Mouse (Mus musculus) kidney, adult 2 months (tissue): ENCODE measurements around the gene Gas2l2. TPM values are rescaled to one million over a fixed set of nuclear protein-coding genes. Genes with fewer than 3 reads are reported as not detected.
A peak's percentile ranks its signal among the peaks of the same experiment; 100 is the strongest.

ENCODE experiments used
- DNase-seq: peaks from one replicate; pipeline ENCODE4 v3.0.0; 2021
- H3K27ac ChIP-seq: fragments of 200-500 bp; 2 replicates; pipeline ENCODE4 v1.5.1; 2012; ENCODE audit warnings: low read depth, low read length, control low read depth, inconsistent platforms; ENCODE audit not compliant: insufficient read depth
- H3K27me3 ChIP-seq: fragments of 200-500 bp; replicated peaks from 2 replicates; pipeline ENCODE4 v1.6.1; 2012; ENCODE audit warnings: mild to moderate bottlenecking, moderate library complexity, low read length, inconsistent platforms; ENCODE audit not compliant: control insufficient read depth, insufficient read depth
- H3K36me3 ChIP-seq: fragments of 200-500 bp; 2 replicates; pipeline ENCODE4 v1.6.1; 2012; ENCODE audit warnings: mild to moderate bottlenecking, moderate library complexity, low read length, inconsistent platforms; ENCODE audit not compliant: control insufficient read depth, insufficient read depth
- H3K4me1 ChIP-seq: fragments of 200-500 bp; 2 replicates; pipeline ENCODE4 v1.6.1; 2011; ENCODE audit warnings: low read length; ENCODE audit not compliant: control insufficient read depth, insufficient read depth
- H3K4me3 ChIP-seq: fragments of 200-500 bp; 2 replicates; pipeline ENCODE4 v1.5.1; 2011; ENCODE audit warnings: mild to moderate bottlenecking, low read depth, low read length, control low read depth; ENCODE audit not compliant: insufficient read depth
- CTCF ChIP-seq: fragments of 200-500 bp; conservative IDR thresholded peaks from 2 replicates; pipeline ENCODE4 v1.5.1; 2011; ENCODE audit warnings: low read depth, mild to moderate bottlenecking, control low read depth, low read length, moderate library complexity, mixed read lengths; ENCODE audit not compliant: insufficient read depth, insufficient read length
- POLR2A ChIP-seq: fragments of 200-500 bp; IDR thresholded peaks from one replicate; pipeline ENCODE4 v1.6.1; 2011; ENCODE audit warnings: low read depth, low read length, control low read depth
- WGBS: fragments of 180-500 bp; shearing (Covaris S2); methylation state at CpG from one replicate; pipeline ENCODE4 v1.1.7; 2018; 5-methylcytosine and 5-hydroxymethylcytosine counted together
- polyA plus RNA-seq: library from polyadenylated mRNA; depleted of rRNA; stranded (reverse); fragments of >200 nt; gene quantifications from 2 replicates; pipeline ENCODE4 v1.2.3, GENCODE M21; 2012

The Gas2l2 gene
- polyA plus RNA-seq, 1 experiment, result not detected

DNA sequence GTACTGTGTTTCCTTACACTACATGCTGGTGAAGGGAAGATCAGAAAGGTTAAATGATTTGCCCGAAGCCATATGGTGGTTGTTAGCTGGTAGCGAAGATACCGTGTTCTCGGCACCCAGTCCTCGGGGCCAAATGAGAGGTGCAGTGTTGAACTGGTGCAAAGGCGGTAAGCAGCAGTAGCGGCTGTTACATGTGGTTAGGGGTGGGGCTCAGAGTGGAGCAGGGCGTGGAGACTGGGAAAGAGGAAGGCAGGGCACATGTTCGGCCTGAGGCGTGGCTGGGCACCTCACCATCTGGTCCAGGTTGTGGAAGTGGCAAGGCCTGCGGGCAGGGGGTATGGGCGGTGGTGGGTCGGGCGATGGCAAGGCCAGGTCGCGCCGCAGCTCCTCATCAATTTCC lies 2.3 kb downstream of the Gas2l2 start:
- H3K36me3 ChIP-seq, result no peaks in the 10 kb centered on the region
- DNase-seq, result no peak

DNA sequence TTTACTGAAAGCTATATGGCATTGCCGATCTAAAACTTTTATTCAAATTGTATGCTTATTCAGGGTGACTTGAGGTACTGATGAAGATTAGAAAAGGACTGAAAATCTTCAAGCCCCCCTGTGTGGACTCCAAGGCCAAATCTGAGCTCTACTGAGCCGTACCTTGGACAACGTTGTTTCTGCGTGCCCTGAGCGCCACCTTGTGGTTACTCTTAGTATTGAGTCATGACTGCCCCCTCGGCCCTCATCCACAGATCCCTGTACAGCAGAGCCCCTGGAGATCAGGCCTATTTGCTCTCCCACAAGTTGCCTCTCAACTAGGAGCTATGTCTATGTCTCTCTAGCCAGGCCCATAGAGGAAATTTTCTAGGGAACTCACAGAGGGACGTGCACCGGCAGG lies 4.6 kb downstream of the Gas2l2 start:
- peak; percentile 63 for DNase-seq
- TF ChIP-seq POLR2A, result no peak
- peak; percentile 95 for TF ChIP-seq CTCF
- H3K36me3 ChIP-seq, result no peaks in the 10 kb centered on the region

More for the DNA sequence above, 2.3 kb downstream of the Gas2l2 start:
- TF ChIP-seq CTCF (no peak), POLR2A (no peak)
- Histone ChIP-seq H3K4me3 (no peak overlapping the region), H3K27me3 (no peaks in the 10 kb centered on the region), H3K4me1 (no peaks in the 10 kb centered on the region), H3K27ac (no peak overlapping the region)
- WGBS, result 25% methylated on average over 17 of the region's 17 CpGs

DNA sequence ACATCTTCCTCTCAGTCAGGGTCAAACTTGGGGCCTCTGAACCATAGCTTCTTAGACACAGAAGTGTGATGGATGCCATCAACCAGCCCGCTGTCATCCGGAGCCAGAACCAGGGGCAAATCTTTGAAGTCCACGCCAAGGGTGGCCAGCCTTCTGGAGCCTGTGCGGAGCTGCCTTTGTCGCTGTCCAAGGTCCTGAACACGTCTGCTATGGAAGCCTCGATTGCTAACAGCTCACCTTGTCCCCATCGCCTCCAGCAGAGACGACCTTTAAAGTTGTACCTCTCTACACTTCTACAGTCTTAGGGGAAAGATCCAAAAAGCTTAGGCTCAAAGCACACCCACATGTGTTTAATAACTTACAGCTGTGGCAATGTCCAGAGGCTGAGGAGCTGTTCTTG lies 8.0 kb downstream of the Gas2l2 start:
- DNase-seq, result peak; percentile 64
- WGBS, result 2% methylated on average over 9 of the region's 9 CpGs
- Histone ChIP-seq H3K4me3 (no peak overlapping the region), H3K27me3 (0 out of 2 replicates have a peak, but pooled peaks cover 1% of the 10 kb centered on the region), H3K4me1 (no peaks in the 10 kb centered on the region), H3K27ac (no peak overlapping the region), H3K36me3 (no peaks in the 10 kb centered on the region)
- no peak for TF ChIP-seq CTCF
- TF ChIP-seq POLR2A, result no peak

More for the DNA sequence above, 4.6 kb downstream of the Gas2l2 start:
- Histone ChIP-seq H3K27ac (no peak overlapping the region), H3K4me3 (no peak overlapping the region), H3K4me1 (no peaks in the 10 kb centered on the region), H3K27me3 (no peaks in the 10 kb centered on the region)
- WGBS, result 6% methylated on average over 8 of the region's 8 CpGs

DNA sequence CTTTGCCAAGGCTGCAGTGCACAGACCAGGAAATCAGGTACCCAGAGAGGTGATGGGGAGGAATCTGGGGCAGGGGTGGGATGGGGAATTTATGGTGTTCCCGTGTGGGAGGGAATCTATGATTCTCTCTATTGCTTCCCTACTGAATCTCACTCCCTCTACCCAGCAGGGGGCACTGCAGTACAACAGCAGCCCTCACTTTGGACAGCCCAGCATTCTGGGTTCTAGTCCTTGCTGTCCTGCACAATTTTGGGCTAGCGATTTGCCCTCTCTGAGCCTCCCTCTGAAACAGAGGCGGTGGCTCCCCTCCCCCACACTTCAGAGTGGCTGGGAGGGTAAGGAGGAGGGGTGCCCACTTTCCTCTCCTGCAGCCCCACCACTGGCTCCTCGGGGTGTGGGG lies 8.9 kb downstream of the Gas2l2 start:
- H3K4me3 ChIP-seq, result no peak overlapping the region
- 0 out of 2 replicates have a peak, but pooled peaks cover 1% of the 10 kb centered on the region for H3K27me3 ChIP-seq
- no peak for DNase-seq
- H3K36me3 ChIP-seq, result no peaks in the 10 kb centered on the region
- TF ChIP-seq POLR2A, result no peak
- no peak for TF ChIP-seq CTCF
- 34% methylated on average over 4 of the region's 4 CpGs for WGBS
- H3K4me1 ChIP-seq, result no peaks in the 10 kb centered on the region
- no peak overlapping the region for H3K27ac ChIP-seq

DNA sequence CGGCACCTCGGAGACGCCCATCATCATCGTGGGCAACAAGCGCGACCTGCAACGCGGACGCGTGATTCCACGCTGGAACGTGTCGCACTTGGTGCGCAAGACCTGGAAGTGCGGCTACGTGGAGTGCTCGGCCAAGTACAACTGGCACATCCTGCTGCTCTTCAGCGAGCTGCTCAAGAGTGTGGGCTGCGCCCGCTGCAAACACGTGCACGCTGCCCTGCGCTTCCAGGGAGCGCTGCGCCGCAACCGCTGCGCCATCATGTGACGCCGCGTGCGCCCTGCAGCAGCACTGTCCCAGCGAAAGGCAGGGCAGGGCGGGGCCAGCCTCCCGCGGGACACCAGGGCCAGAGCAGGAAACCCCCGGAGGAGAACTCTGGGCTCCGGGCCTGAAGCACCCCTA lies 10.7 kb downstream of the Gas2l2 start:
- Histone ChIP-seq H3K36me3 (no peaks in the 10 kb centered on the region), H3K4me1 (no peaks in the 10 kb centered on the region), H3K27ac (no peak overlapping the region), H3K27me3 (0 out of 2 replicates have a peak, but pooled peaks cover 1% of the 10 kb centered on the region), H3K4me3 (no peak overlapping the region)
- no peak for DNase-seq
- 8% methylated on average over 38 of the region's 38 CpGs for WGBS
- TF ChIP-seq POLR2A, result no peak
- TF ChIP-seq CTCF, result no peak

DNA sequence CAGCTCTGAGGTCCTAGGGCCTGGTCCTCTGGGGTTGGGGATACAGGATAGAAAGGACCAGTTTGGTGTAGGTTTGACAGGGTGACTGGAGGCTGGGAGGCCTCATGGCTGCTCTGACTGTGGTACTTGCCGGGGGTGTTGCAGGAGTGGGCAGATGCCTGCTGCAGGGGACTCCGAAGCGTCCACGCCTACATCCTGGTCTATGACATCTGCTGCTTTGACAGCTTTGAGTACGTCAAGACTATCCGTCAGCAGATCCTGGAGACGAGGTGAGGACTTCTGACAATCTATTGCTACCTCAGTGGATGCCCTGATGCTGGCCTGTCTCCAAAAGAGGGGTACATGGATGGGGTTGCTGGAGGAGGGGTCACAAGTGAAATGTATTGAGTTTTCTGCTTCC lies 11.5 kb downstream of the Gas2l2 start:
- 81% methylated on average over 7 of the region's 7 CpGs for WGBS
- Histone ChIP-seq H3K27me3 (0 out of 2 replicates have a peak, but pooled peaks cover 1% of the 10 kb centered on the region), H3K36me3 (no peaks in the 10 kb centered on the region), H3K4me3 (no peak overlapping the region), H3K27ac (no peak overlapping the region), H3K4me1 (no peaks in the 10 kb centered on the region)
- no peak for DNase-seq
- TF ChIP-seq POLR2A, result no peak
- no peak for TF ChIP-seq CTCF

DNA sequence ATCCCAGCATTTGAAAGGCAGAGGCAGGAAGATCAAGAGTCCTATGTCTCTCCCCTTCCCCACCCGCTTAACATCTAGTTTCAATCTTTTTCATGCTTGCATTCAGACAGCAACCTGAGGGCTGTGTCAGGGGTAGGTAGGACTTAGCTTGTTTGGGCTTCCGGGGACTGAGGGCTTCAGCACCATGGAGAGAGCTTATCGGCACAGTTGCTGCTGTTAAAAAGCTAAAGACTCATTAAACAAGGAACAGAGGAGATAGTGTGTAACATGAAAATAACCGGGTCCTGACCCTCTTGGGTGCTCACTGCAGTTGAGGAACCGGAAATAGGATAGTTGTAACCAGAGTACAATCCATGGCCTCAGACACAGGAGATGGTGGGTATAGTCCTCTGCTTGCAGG lies 12.2 kb downstream of the Gas2l2 start:
- no peak for TF ChIP-seq POLR2A
- TF ChIP-seq CTCF, result no peak
- 3% methylated on average over 5 of the region's 5 CpGs for WGBS
- H3K4me1 ChIP-seq, result no peaks in the 10 kb centered on the region
- no peaks in the 10 kb centered on the region for H3K36me3 ChIP-seq
- peak; percentile 67 for DNase-seq
- H3K4me3 ChIP-seq, result no peak overlapping the region
- H3K27ac ChIP-seq, result no peak overlapping the region
- 0 out of 2 replicates have a peak, but pooled peaks cover 1% of the 10 kb centered on the region for H3K27me3 ChIP-seq
